Mouse (Mus musculus) brain, embryonic 14.5 days (tissue): ENCODE data around the gene Mvb12a.

ENCODE experiments used
- CTCF ChIP-seq: fragments of 200-500 bp; IDR thresholded peaks from 2 replicates; pipeline ENCODE4 v1.5.1; 2012; ENCODE audit warnings: inconsistent platforms, mild to moderate bottlenecking, moderate library complexity, borderline replicate concordance; ENCODE audit not compliant: insufficient read depth, insufficient read length; ENCODE audit errors: extremely low read depth
- POLR2A ChIP-seq: fragments of 200-500 bp; IDR thresholded peaks from 2 replicates; pipeline ENCODE4 v1.6.1; 2012; ENCODE audit warnings: mild to moderate bottlenecking, inconsistent platforms, borderline replicate concordance; ENCODE audit not compliant: poor library complexity, insufficient read depth, insufficient read length, severe bottlenecking; ENCODE audit errors: extremely low read depth

GRCm38 (mm10) chr8:71560765-71561164 lies 18.0 kb downstream of the Mvb12a start:
- TF ChIP-seq CTCF (no peak), POLR2A (no peak)
